Mouse (Mus musculus) Patski (cell line): ENCODE measurements around the gene Rftn1. TPM values are rescaled to one million over a fixed set of nuclear protein-coding genes. Genes with fewer than 3 reads are reported as not detected.
"Not testable (repeated sequence)": the region's sequence is repeated elsewhere in the genome, so short reads cannot be mapped to it uniquely, and the experiment has no call there.

ENCODE experiments used
- ATAC-seq: fragments of 100-300 bp; one replicate; pipeline ENCODE4 v1.8.0; 2021
- CTCF ChIA-PET: fragments of 350-600 bp; sonication (Branson Sonifier 250); formaldehyde crosslinking; loops from one replicate; lab custom pipeline; 2022; ENCODE audit warnings: inconsistent platforms; lab: Charles Lee
- POLR2A ChIA-PET: fragments of 350-600 bp; sonication (Branson Sonifier 250); formaldehyde crosslinking; loops from one replicate; lab custom pipeline; 2022; ENCODE audit warnings: antibody characterized with exemption, inconsistent platforms; lab: Charles Lee
- DNase-seq: peaks from one replicate; pipeline ENCODE4 v3.0.0-alpha.2; 2011; ENCODE audit warnings: low read depth, low spot score
- H3K27me3 ChIP-seq: fragments of 371-371 bp; one replicate; pipeline ENCODE4 v1.5.1; 2021
- CTCF ChIP-seq: fragments of 100-300 bp; IDR thresholded peaks from one replicate; pipeline ENCODE4 v1.5.1; 2021
- in situ Hi-C: fragments of 300-500 bp; cut with MboI; formaldehyde crosslinking; loops from 3 replicates; pipeline ENCODE4 v1.11.1; 2018; ENCODE audit warnings: low pct_unique_long_range_greater_than_20kb, mixed read lengths
- polyA plus RNA-seq: library from polyadenylated mRNA; unstranded; gene quantifications from one replicate; pipeline ENCODE4 v1.2.3, GENCODE M21; 2021

Gene Rftn1
- polyA plus RNA-seq, 1 experiment from 2014 or later: 0.05 TPM

GRCm38 (mm10) chr17:50127045-50127813, 63.2 kb downstream of the Rftn1 start:
- TF ChIP-seq CTCF: no peak
- DNase-seq (no peak), ATAC-seq (no peak)
- ChIA-PET CTCF (interaction anchor here (1.4 kb wide), 1 partner anchor 175 kb away, joined by 3 read pairs; no protein-coding TSS in a partner anchor), POLR2A (no interaction called here)
- peaks cover 3% of the 10 kb centered on the region for H3K27me3 ChIP-seq
- in situ Hi-C loops: no loop called here

GRCm38 (mm10) chr17:50126545-50126944, 63.9 kb downstream of the Rftn1 start:
- H3K27me3 ChIP-seq: peaks cover 3% of the 10 kb centered on the region
- CTCF ChIA-PET: no interaction called here
- DNase-seq (no peak), ATAC-seq (no peak)
- POLR2A ChIA-PET: no interaction called here
- TF ChIP-seq CTCF: no peak
- in situ Hi-C loops: no loop called here

- no peak for TF ChIP-seq CTCF
- ChIA-PET CTCF (no interaction called here), POLR2A (no interaction called here)
- no peak for DNase-seq
- ATAC-seq: no peak
- peaks cover 3% of the 10 kb centered on the region for H3K27me3 ChIP-seq
- in situ Hi-C loops: no loop called here
Measured at GRCm38 (mm10) chr17:50125900-50126299, 64.6 kb downstream of the Rftn1 start.

- in situ Hi-C loops: no loop called here
- peaks cover 3% of the 10 kb centered on the region for H3K27me3 ChIP-seq
- no peak for TF ChIP-seq CTCF
- ATAC-seq: no peak
- ChIA-PET POLR2A (no interaction called here), CTCF (interaction anchor here (0.9 kb wide), 1 partner anchor 10 kb away, joined by 3 read pairs; no protein-coding TSS in a partner anchor)
- DNase-seq: no peak
Measured at GRCm38 (mm10) chr17:50125245-50125798, 65.2 kb downstream of the Rftn1 start.

GRCm38 (mm10) chr17:50124708-50125107, 65.8 kb downstream of the Rftn1 start:
- no peak for ATAC-seq

GRCm38 (mm10) chr17:50122555-50122954, 67.9 kb downstream of the Rftn1 start:
- H3K27me3 ChIP-seq: no peaks in the 10 kb centered on the region
- ChIA-PET CTCF (no interaction called here), POLR2A (no interaction called here)
- TF ChIP-seq CTCF: no peak
- DNase-seq (no peak), ATAC-seq (no peak)
- in situ Hi-C loops: no loop called here

More at GRCm38 (mm10) chr17:50124708-50125107, 65.8 kb downstream of the Rftn1 start:
- DNase-seq: no peak
- in situ Hi-C loops: no loop called here
- TF ChIP-seq CTCF: no peak
- ChIA-PET CTCF (interaction anchor here (0.9 kb wide), 1 partner anchor 11 kb away, joined by 3 read pairs; no protein-coding TSS in a partner anchor), POLR2A (no interaction called here)
- H3K27me3 ChIP-seq: peaks cover 3% of the 10 kb centered on the region

GRCm38 (mm10) chr17:50120098-50120497, 70.4 kb downstream of the Rftn1 start:
- ATAC-seq (no peak), DNase-seq (no peak)
- no peak for TF ChIP-seq CTCF
- H3K27me3 ChIP-seq: no peaks in the 10 kb centered on the region
- in situ Hi-C loops: no loop called here
- ChIA-PET POLR2A (no interaction called here), CTCF (no interaction called here)

- no peak for TF ChIP-seq CTCF
- H3K27me3 ChIP-seq: no peaks in the 10 kb centered on the region
- no peak for DNase-seq
- ChIA-PET POLR2A (no interaction called here), CTCF (no interaction called here)
- ATAC-seq: no peak
- in situ Hi-C loops: no loop called here
Measured at GRCm38 (mm10) chr17:50117461-50117860, 73.0 kb downstream of the Rftn1 start.

GRCm38 (mm10) chr17:50116980-50117379, 73.5 kb downstream of the Rftn1 start:
- ChIA-PET CTCF (no interaction called here), POLR2A (no interaction called here)
- no peak for TF ChIP-seq CTCF
- H3K27me3 ChIP-seq: no peaks in the 10 kb centered on the region
- no peak for ATAC-seq
- no peak for DNase-seq
- in situ Hi-C loops: no loop called here

- in situ Hi-C loops: not testable (repeated sequence)
Measured at GRCm38 (mm10) chr17:50116401-50116800, 74.1 kb downstream of the Rftn1 start.

GRCm38 (mm10) chr17:50115716-50116115, 74.8 kb downstream of the Rftn1 start:
- ATAC-seq, DNase-seq, in situ Hi-C loops, H3K27me3 ChIP-seq, POLR2A ChIA-PET, CTCF ChIA-PET: not testable (repeated sequence)

More at GRCm38 (mm10) chr17:50116401-50116800, 74.1 kb downstream of the Rftn1 start:
- H3K27me3 ChIP-seq, ATAC-seq, POLR2A ChIA-PET, DNase-seq, CTCF ChIA-PET: not testable (repeated sequence)
